Mouse (Mus musculus): Measurements from ENCODE around the gene Ddx18. TPM values are rescaled to one million over a fixed set of nuclear protein-coding genes. Genes with fewer than 3 reads are reported as not detected.

Gene Ddx18
- polyA plus RNA-seq (2017; shearing (Covaris generic)): 100 to 1,000 TPM in 1 of 2 experiments, 10 to 100 TPM in 1; 63.0 to 106 TPM

DNA sequence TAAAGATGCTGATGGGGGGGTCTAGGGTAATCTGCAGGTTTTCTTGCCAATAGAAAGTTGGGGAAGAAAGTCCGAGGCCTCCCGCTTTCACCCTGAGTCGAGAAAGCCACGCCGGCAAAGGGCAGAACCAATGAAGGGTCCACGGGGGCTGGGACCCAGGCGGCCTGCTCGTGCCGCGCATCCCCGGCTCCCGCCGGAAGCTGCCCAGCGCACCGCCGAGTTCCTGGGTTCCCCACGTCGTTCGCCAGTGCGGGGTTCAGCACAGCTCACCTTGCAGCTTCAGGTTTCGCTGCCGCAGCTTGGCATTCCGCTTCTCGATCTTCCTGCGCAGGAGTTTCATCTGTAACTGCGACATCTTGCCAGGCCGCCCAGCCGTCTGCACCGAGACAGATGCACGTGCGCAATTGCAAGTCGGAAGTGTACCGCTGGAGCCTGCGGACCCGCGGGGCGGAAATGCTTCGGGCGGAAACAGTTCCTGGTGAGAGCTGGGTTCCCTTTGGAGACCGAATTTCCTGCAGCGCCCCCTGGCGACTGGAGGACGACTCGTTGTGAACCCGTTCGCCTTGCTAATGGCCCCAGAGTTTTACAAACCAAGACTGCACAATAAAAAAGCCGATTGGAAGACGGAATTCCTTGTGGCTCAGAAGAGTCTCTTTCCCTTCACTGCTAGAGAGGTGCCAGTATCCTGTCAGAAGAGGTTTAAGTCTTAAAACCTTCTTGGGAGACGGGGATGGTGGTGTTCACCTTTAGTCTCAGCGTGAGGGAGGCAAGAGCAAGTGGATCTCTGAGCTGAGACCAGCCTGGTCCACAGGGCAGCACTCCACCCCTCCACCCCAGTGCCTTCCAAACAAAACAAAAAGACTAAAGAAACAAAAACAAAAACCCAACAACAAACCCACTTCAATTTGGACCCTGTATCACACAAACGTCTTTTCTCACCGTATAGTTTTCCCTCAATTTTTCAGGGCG is at the start of gene Ddx18:
Gene Ddx18 (minus strand): TSS at position 469 of the 969 bp plus-strand sequence.
- peak; percentile 98 for ATAC-seq

- peak; percentile 37 for ATAC-seq
Measured at GRCm38 (mm10) chr1:121608000-121608399, 40.2 kb upstream of the Ddx18 start.

GRCm38 (mm10) chr1:121605118-121605517 is 37.3 kb upstream of the Ddx18 start:
- no peak for ATAC-seq

GRCm38 (mm10) chr1:121601893-121602292 is 34.1 kb upstream of the Ddx18 start:
- ATAC-seq: no peak

GRCm38 (mm10) chr1:121601084-121601483 is 33.3 kb upstream of the Ddx18 start:
- no peak for ATAC-seq

DNA sequence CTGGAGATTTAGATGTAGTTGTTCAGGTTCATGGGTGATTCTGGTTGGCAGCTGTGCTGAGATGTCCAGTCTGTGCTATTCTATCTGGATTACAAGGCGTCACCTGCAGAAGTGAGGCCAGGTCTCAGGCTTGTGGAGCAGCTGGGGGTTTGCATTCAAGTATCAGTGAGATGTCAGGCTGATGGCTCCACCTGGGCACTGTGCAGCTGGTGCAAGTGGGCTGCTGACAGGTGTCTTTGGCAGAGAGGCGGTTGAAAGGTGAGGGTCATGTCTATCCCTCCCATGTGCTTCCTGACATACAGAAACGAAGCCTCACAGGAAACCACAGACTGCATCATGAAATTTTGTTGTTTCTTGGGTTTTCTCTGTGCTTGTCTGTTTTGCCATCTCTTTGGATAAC is 30.6 kb upstream of the Ddx18 start:
- ATAC-seq: no peak

- no peak for ATAC-seq
Measured at GRCm38 (mm10) chr1:121596951-121597625, 29.3 kb upstream of the Ddx18 start.

DNA sequence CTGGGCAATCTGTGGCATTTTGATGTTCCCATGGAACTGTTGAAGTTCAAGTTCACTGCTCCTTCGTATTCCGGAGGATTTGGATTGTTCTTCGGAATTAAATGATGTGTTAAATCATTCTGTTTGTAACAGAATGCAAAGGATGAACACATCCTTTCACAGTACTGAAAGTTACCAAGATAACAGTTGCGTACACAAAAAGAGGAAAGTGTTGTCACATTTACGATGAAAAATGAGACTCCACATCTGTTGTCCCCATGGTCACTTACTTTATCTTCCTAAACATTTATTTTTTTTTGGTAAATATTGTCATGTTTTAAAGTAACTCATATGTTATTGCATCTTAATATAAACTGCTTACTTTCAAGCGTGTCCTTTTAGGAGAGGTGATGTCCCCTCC is 17.0 kb upstream of the Ddx18 start:
- no peak for ATAC-seq

DNA sequence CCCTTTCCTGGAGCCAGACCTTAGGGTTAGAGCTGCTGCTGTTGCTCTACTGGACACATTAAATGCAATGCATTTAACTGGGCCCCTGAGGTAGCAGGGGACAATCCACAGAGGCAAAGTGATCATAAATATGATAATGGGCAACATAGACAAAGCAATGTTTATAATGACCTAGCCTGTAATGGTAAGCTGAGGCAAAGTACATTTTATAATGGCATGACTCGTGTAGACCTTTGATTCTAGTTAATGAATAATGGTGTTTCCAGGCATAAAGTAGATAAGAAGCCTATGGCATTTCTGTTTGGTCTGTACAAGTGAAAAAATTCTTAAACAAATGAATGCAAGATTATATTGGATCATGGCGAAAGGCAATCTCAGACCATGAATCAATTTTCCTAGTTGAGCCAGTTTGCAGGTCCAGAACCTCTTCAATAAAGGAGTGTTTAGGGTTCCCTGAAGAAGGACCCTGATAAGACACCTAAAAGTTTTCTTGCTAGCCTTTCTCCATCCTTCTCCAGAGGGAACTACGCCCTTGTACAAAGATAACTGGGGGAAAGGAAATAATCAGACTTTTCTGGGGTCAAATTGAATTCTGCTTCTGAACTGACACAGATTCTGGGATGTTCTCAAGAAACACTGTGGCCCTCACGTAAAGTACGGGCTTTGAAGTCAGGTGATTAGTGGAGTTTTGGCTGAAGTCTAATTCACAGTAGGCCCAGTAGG is 13.5 kb upstream of the Ddx18 start:
- ATAC-seq: no peak

DNA sequence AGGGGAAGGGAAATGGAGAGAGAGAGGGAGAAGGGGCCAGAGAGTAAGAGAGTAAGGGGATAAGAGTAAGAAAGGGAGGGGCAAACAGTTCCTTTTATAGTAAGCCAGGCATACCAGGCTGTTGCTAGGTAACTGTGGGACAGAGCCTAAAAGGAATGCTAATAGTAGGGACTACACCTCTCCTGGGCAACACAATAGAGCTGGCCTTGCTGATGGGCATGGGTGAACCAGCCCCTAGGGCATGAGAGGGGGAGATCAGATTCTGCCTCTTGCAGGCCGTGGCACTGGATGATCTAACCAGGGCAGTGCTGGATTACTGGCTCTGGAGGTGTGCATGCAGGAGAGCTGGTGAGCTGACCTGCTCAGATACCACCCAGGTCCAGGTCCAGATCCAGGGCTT is 9.7 kb upstream of the Ddx18 start:
- no peak for ATAC-seq

DNA sequence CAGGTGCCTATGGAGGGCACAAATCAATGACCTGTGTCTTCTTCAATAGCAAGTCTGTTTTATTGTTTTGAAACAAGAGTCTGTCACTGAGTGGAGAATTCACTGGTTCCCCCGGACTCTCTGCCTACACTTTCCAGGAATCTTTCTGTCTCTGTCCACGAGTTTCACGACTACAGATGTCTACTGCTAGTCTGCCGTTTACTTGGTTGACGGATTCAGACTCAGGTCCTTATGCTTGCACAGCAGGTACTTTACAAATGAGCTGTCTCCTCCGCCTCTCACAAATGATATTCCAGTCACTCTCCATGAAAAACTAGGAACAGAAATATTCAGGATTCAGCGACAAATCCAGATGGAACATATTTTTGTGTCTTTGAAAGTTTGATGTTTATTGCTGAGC is 2.7 kb upstream of the Ddx18 start:
- ATAC-seq: no peak

GRCm38 (mm10) chr1:121557861-121558260 is 9.9 kb downstream of the Ddx18 start:
- ATAC-seq: no peak

DNA sequence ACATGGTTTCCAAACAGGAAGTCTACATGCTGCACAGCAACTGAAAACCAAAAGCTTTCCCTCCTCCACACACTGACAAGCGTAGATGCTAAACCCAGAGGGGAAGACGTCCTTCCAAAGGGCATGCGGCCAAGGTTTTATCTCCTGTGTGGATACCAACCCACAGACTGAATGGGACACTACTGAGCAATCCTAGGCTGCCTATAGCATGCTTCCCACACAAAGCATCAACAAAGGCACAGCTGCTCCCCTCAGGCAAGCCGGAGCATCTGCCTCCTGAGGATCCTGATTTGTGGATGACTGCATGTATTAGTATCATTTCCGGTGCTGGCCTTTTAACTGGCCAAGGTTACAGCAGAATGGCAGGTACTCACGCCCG is 16.3 kb downstream of the Ddx18 start:
- no peak for ATAC-seq

DNA sequence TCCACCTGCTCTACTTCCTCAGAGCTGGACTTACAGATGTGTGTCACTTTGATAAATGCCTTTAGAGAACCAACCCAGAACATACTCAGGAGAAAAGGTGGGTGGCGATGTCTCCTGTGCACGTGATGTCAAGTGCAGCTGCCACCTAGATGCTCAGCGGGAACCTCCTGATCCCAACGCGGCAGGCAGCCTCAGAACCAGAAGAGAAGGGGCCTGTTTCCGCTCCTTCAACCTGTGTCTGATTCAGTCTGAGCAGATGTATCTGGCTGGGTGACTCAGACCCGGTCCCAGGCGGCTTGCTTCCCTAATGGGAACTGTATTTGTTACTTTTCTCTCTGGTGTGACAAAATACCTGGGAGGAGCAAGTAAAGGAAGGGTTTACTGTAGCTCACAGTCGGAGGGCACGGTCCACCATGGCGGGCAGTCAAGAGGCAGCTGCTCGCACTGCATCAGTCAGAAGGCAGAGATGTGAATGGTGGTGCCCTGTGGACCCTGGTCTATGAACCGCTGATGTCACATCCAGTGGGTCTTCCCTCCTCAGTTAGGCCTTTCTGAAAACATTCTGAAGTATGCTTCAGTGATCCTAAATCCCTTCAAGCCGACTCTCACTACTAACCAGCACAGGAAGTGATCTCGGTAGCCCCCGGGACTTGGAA is 16.9 kb downstream of the Ddx18 start:
- ATAC-seq: no peak

- no peak for ATAC-seq
Measured at GRCm38 (mm10) chr1:121549456-121549855, 18.3 kb downstream of the Ddx18 start.

- ATAC-seq: no peak
Measured at GRCm38 (mm10) chr1:121548667-121549066, 19.1 kb downstream of the Ddx18 start.

DNA sequence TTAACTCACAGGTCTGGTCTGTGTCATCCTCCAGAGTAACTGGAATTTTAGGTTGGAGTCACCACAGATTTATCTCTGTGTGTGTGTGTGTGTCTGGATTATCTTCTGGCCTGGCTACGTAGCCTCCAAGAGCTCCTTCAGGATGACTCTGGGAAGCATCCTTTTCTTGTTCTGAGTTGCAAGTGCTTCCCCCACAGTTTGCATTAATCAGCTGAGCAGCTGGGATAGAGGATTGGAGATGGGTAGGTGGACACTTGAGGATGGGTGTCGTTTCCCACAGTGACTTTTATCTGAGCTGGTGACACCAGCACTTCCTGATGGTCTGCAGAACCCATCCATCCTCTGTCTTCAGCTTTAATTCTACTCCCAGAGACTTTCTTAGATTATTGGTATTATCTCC is 20.9 kb downstream of the Ddx18 start:
- no peak for ATAC-seq

DNA sequence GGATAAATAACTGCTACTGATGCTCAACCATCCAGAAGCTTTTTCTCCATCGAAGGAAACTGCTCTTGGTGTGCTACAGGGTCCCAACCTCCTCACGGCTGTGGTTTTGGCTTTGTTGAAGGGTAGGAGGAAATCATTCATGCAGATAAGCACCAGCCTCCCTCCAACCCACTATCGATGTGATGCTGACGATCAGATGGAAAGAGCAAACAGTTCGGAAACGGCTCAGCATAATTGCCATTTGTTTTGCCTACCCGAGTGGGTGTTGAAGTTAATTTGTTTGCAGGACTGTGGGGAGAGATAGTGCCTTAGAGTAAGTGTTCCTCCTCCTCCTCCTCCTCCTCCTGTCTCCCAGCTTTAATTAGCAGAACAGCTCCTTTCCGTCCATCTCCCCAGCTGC is 27.4 kb downstream of the Ddx18 start:
- ATAC-seq: no peak

GRCm38 (mm10) chr1:121531439-121531838 is 36.4 kb downstream of the Ddx18 start:
- ATAC-seq: no peak

GRCm38 (mm10) chr1:121529286-121529685 is 38.5 kb downstream of the Ddx18 start:
- ATAC-seq: no peak

DNA sequence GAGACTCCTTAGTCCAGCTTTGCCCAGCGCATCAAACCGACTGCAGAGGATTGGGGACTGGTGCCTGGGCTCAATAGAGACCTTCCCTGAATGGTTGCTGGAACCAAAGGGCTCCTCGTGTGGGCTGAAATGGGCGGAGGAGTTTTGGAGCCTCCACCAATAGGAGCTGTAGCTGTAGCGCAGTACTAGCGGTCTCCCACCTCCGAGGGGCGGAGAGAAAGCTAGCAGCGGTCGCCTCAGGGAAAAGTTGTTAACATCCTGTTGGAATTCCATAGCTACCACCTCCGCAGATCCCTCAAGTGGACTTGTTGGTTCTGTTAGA is 39.4 kb downstream of the Ddx18 start, which contains the start of gene Htr5b:
Gene Htr5b (minus strand): TSS at position 67 of the 322 bp plus-strand sequence.
- ATAC-seq: no peak

DNA sequence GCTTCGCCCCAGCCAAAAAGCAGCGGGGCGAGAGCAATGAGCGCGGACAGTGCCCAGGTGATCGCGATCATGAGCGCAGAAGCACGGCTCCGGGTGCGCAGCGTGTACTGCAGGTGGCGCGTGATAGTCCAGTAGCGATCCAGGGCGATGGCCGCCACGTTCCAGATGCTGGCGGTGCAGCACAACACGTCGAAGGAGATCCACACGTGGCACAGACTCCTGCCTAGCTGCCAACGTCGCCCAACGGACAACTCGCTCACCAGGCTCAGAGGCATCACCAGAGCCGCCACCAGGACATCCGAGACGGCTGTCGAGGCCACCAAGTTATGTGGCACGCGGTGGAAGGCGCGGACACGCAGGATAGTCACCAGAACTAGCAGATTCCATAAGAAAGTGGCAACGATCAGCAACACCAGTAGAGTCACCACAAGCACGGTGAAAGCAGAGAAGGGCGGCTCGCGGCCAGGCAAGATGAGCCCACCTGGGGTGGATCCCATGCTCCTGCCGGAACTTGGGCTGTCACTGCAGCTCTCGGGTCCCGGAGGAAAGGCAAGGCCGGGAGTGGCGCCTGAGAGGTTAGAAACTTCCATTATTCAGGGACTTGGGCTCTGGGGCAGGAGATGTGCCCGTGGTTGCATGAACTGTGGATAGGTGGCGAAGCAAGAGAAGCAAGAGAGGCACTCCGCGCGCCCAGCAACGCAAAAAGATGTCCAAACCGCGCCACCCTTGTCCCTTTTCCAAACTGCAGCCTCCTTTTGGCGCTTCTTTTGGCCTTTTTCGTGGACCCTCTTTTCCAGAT is 40.0 kb downstream of the Ddx18 start:
- no peak for ATAC-seq

Data from CD4-positive, CD25-positive, alpha-beta regulatory T cell, adult 4 months (primary cell).